1 mouse cellular context compared by ENCODE assay signal in the genomic region with DNA sequence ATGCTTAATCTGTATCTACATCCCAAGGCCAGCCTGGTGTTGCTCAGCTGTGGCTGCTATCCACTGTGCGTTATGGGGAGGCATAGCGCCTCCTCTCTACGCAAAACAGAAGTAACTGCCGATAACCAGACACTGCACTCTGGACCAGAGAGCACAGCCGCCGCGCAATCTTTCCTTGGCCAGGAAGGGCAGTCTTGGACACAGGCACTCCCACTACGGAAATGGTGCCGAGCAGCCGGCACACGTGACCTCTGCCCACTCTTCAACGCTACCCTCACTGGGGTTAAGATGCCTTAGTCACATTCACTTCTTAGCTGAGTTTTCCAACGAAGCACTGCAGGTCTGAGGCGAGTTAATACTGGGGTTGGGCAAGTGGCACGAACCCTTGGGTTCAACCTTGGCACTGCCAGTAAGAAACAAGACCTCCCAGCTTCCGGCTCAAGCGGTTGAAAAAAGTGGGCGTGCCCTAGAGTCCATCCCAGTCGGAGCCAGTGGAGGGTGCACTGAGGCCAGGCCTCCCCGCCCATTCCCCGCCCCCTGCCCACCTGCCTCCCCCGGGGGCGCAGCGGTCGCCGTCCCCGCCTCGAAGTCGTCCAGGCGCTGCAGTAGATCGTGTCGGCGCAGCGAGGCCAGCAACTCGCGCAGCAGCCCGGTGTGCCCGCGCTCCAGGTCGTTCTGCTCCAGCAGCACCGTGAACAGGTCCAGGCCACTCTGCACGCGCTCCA.
TF ChIP-seq lines count a peak whose summit lies in the region.

No protein-coding gene starts in this region.

TF ChIP-seq in myocyte, 11 proteins besides CTCF, POLR2A, EP300 and RAD21 (continued from another document):
- peak in 1 of 3 experiments; percentile 61 for TF ChIP-seq MYOG (IDR thresholded peaks at IDR 0.05; ENCODE audit: control insufficient read depth in 1 of 3, insufficient read depth in 1 of 3, insufficient read length in 2 of 3, low read depth in 2 of 3)
- TF ChIP-seq CEBPB (IDR thresholded peaks at IDR 0.05; ENCODE audit: insufficient read depth, poor library complexity, severe bottlenecking): no peak
- no peak for TF ChIP-seq TCF3 (IDR thresholded peaks at IDR 0.05; ENCODE audit: insufficient read length, low read depth)
- TF ChIP-seq MAX (IDR thresholded peaks at IDR 0.05; ENCODE audit: low read depth): no peak
- TF ChIP-seq TCF12 (IDR thresholded peaks at IDR 0.05; ENCODE audit: insufficient read depth, poor library complexity, severe bottlenecking): no peak
TF ChIP-seq in myocyte: peak in this region for 5.
